Mouse (Mus musculus) CH12.LX (cell line): ENCODE results near the gene Rbbp8nl. TPM values are rescaled to one million over a fixed set of nuclear protein-coding genes. Genes with fewer than 3 reads are reported as not detected.
"Not testable (repeated sequence)": the region's sequence is repeated elsewhere in the genome, so short reads cannot be mapped to it uniquely, and the experiment has no call there.

Source experiments
- DNase-seq: peaks from one replicate; pipeline ENCODE4 v3.0.0-alpha.2; 2013; ENCODE audit errors: extremely low read depth
- H3K27ac ChIP-seq: 2 replicates; pipeline ENCODE4 v1.5.1; 2012; ENCODE audit warnings: low read depth, mild to moderate bottlenecking, control low read depth, moderate library complexity; ENCODE audit not compliant: insufficient read depth
- H3K27me3 ChIP-seq: replicated peaks from 2 replicates; pipeline ENCODE3; 2012; ENCODE audit warnings: inconsistent platforms
- H3K36me3 ChIP-seq, 2 experiments: replicated peaks in 1 of 2; 2 replicates each; pipeline versions ENCODE3 to v1.6.1; 2012; ENCODE audit warnings: inconsistent platforms in 1 of 2, low read length in 1 of 2, mild to moderate bottlenecking in 1 of 2, mixed read lengths in 1 of 2, moderate library complexity in 1 of 2; ENCODE audit not compliant: control insufficient read depth in 1 of 2, insufficient read depth in 1 of 2
- H3K4me1 ChIP-seq, 2 experiments: 2 replicates each; pipeline ENCODE4 v1.6.1; 2012; ENCODE audit warnings: inconsistent platforms in 1 of 2, moderate library complexity in 1 of 2; ENCODE audit not compliant: insufficient read depth in 2 of 2, control insufficient read depth in 1 of 2
- H3K4me2 ChIP-seq: 2 replicates; pipeline ENCODE4 v1.6.1; 2012; ENCODE audit warnings: low read depth, mild to moderate bottlenecking, control low read depth; ENCODE audit not compliant: poor library complexity, insufficient read depth, severe bottlenecking
- H3K4me3 ChIP-seq, 3 experiments: fragments of 150-350 bp in 1 of 3; sonication (generic) in 1 of 3; replicated peaks in 1 of 3; 2 replicates each; pipeline versions ENCODE3 to v1.5.1; 2011 to 2012; ENCODE audit warnings: low read depth in 2 of 3, low read length in 2 of 3, mild to moderate bottlenecking in 2 of 3, moderate library complexity in 2 of 3, control low read depth in 1 of 3, improper control_type of control experiment in 1 of 3, inconsistent platforms in 1 of 3, mixed read lengths in 1 of 3; ENCODE audit not compliant: poor library complexity in 1 of 3
- H3K79me2 ChIP-seq: replicated peaks from 2 replicates; pipeline ENCODE4 v1.6.1; 2012; ENCODE audit warnings: mild to moderate bottlenecking, moderate library complexity; ENCODE audit not compliant: control insufficient read depth, poor library complexity, insufficient read depth, severe bottlenecking; ENCODE audit errors: extremely low read depth
- H3K9ac ChIP-seq: 2 replicates; pipeline ENCODE4 v1.6.1; 2012; ENCODE audit warnings: low read depth, mild to moderate bottlenecking, control low read depth, moderate library complexity; ENCODE audit not compliant: insufficient read depth
- H3K9me3 ChIP-seq: replicated peaks from 2 replicates; pipeline ENCODE3; 2012; ENCODE audit warnings: low read length, inconsistent platforms, mixed read lengths
- ELF1 ChIP-seq: IDR thresholded peaks from 2 replicates; pipeline ENCODE4 v1.6.1; 2014; ENCODE audit warnings: low read depth, mild to moderate bottlenecking, inconsistent platforms, low read length, improper control_type of control experiment
- GABPA ChIP-seq: IDR thresholded peaks from 2 replicates; pipeline ENCODE4 v1.6.1; 2012; ENCODE audit warnings: low read depth, low read length, improper control_type of control experiment, inconsistent platforms; ENCODE audit not compliant: insufficient replicate concordance
- HCFC1 ChIP-seq: IDR thresholded peaks from 2 replicates; pipeline ENCODE4 v1.6.1; 2012; ENCODE audit warnings: low read depth, mild to moderate bottlenecking, inconsistent platforms, low read length, improper control_type of control experiment
- JUN ChIP-seq: IDR thresholded peaks from 2 replicates; pipeline ENCODE4 v1.6.1; 2011; ENCODE audit warnings: low read depth, mild to moderate bottlenecking, low read length, improper control_type of control experiment, moderate library complexity; ENCODE audit not compliant: insufficient read depth
- MAFK ChIP-seq: IDR thresholded peaks from 2 replicates; pipeline ENCODE4 v1.6.1; 2011; ENCODE audit warnings: low read length, improper control_type of control experiment; ENCODE audit not compliant: insufficient replicate concordance
- MAZ ChIP-seq: IDR thresholded peaks from 2 replicates; pipeline ENCODE4 v1.6.1; 2012; ENCODE audit warnings: low read depth, mild to moderate bottlenecking, inconsistent platforms, low read length, improper control_type of control experiment, moderate library complexity
- MEF2A ChIP-seq: IDR thresholded peaks from 2 replicates; pipeline ENCODE4 v1.6.1; 2014; ENCODE audit warnings: low read depth, mild to moderate bottlenecking, inconsistent platforms, low read length, improper control_type of control experiment, borderline replicate concordance
- MYC ChIP-seq: IDR thresholded peaks from 2 replicates; pipeline ENCODE4 v1.6.1; 2011; ENCODE audit warnings: low read depth, mild to moderate bottlenecking, improper control_type of control experiment, low read length
- NELFE ChIP-seq: IDR thresholded peaks from 2 replicates; pipeline ENCODE4 v1.6.1; 2011; ENCODE audit warnings: low read depth, low read length, improper control_type of control experiment
- POLR2A ChIP-seq: IDR thresholded peaks from 2 replicates; pipeline ENCODE4 v1.6.1; 2011; ENCODE audit warnings: low read depth, mild to moderate bottlenecking, improper control_type of control experiment, low read length
- POLR2AphosphoS2 ChIP-seq: IDR thresholded peaks from 2 replicates; pipeline ENCODE4 v1.6.1; 2011; ENCODE audit warnings: low read depth, low read length, improper control_type of control experiment
- RAD21 ChIP-seq: IDR thresholded peaks from 2 replicates; pipeline ENCODE4 v1.6.1; 2011; ENCODE audit warnings: low read depth, mild to moderate bottlenecking, low read length, improper control_type of control experiment, moderate library complexity
- RCOR1 ChIP-seq: conservative IDR thresholded peaks from 2 replicates; pipeline ENCODE4 v1.6.1; 2012; ENCODE audit warnings: low read depth, mild to moderate bottlenecking, inconsistent platforms, low read length, improper control_type of control experiment
- SIN3A ChIP-seq: IDR thresholded peaks from 2 replicates; pipeline ENCODE4 v1.6.1; 2012; ENCODE audit warnings: low read length, improper control_type of control experiment, inconsistent platforms
- SMC3 ChIP-seq: IDR thresholded peaks from 2 replicates; pipeline ENCODE4 v1.6.1; 2011; ENCODE audit warnings: low read depth, low read length, improper control_type of control experiment
- TBP ChIP-seq: conservative IDR thresholded peaks from 2 replicates; pipeline ENCODE4 v1.6.1; 2011; ENCODE audit warnings: low read depth, low read length, improper control_type of control experiment
- TCF12 ChIP-seq: IDR thresholded peaks from 2 replicates; pipeline ENCODE4 v1.6.1; 2014; ENCODE audit warnings: low read depth, mild to moderate bottlenecking, inconsistent platforms, low read length, improper control_type of control experiment
- UBTF ChIP-seq: IDR thresholded peaks from 2 replicates; pipeline ENCODE4 v1.6.1; 2012; ENCODE audit warnings: low read depth, mild to moderate bottlenecking, inconsistent platforms, low read length, improper control_type of control experiment, moderate library complexity
- ZC3H11A ChIP-seq: IDR thresholded peaks from 2 replicates; pipeline ENCODE4 v1.6.1; 2012; ENCODE audit warnings: low read depth, mild to moderate bottlenecking, inconsistent platforms, low read length, improper control_type of control experiment
- ZKSCAN1 ChIP-seq: IDR thresholded peaks from 2 replicates; pipeline ENCODE4 v1.6.1; 2012; ENCODE audit warnings: low read depth, inconsistent platforms, low read length, improper control_type of control experiment, borderline replicate concordance
- dilution Hi-C: fragments of 300-500 bp; cut with MboI; formaldehyde crosslinking; loops from 2 replicates; pipeline ENCODE4 v1.14.3; 2020; ENCODE audit warnings: low sequenced_read_pairs; ENCODE audit not compliant: extremely low pct_unique_long_range_greater_than_20kb, extremely low pct_ligation_motif_present
- in situ Hi-C: fragments of 300-500 bp; cut with MboI; formaldehyde crosslinking; loops from 3 replicates; pipeline ENCODE4 v1.14.3; 2019; ENCODE audit warnings: low sequenced_read_pairs, low pct_ligation_motif_present, low pct_unique_long_range_greater_than_20kb, mixed read lengths
- polyA plus RNA-seq: library from polyadenylated mRNA; unstranded; fragments of >175 nt; gene quantifications from 2 replicates; pipeline ENCODE4 v1.2.1, GENCODE M21; 2012; ENCODE audit warnings: low read depth; ENCODE audit not compliant: insufficient read length
- total RNA-seq, 2 experiments: library from RNA; depleted of rRNA; stranded (reverse); fragments of 300-350 nt in 1 of 2; fragments of >200 nt in 1 of 2; gene quantifications; 2 replicates each; pipeline ENCODE4 v1.2.3; 2012 to 2014

Rbbp8nl gene
- total and polyA plus RNA-seq, 3 experiments: not detected

- H3K9me3 ChIP-seq, H3K27me3 ChIP-seq, H3K9ac ChIP-seq, H3K27ac ChIP-seq, H3K4me3 ChIP-seq, DNase-seq, H3K4me2 ChIP-seq, dilution Hi-C loops: not testable (repeated sequence)
- TF ChIP-seq POLR2A: 0 out of 2 replicates have a peak, but pooled peaks have one; percentile 16
- in situ Hi-C loops: loop anchor here (10.0 kb wide), 1 partner anchor 344 kb away; no protein-coding TSS in a partner anchor
- Histone ChIP-seq H3K4me1 (peaks cover 0 to 24% of the 10 kb centered on the region in 2 experiments; a peak in 3 of 4 replicates), H3K79me2 (peaks cover 14% of the 10 kb centered on the region), H3K36me3 (peaks cover 56 to 69% of the 10 kb centered on the region in 2 experiments)
These were observed 30.7 kb downstream of the Rbbp8nl start for GRCm38 (mm10) chr2:180258951-180259484.

GRCm38 (mm10) chr2:180257963-180258865 is 31.5 kb downstream of the Rbbp8nl start:
- dilution Hi-C loops: no loop called here
- Histone ChIP-seq H3K9me3 (no peaks in the 10 kb centered on the region), H3K36me3 (peaks cover 50 to 61% of the 10 kb centered on the region in 2 experiments), H3K4me1 (peaks cover 0 to 24% of the 10 kb centered on the region in 2 experiments; a peak in 3 of 4 replicates), H3K9ac (peak overlapping the region; percentile 88), H3K79me2 (peaks cover 14% of the 10 kb centered on the region), H3K27ac (no peak overlapping the region), H3K4me2 (peak overlapping the region; percentile 72), H3K4me3 (peak overlapping the region; percentile 77 to 96 (median 91)), H3K27me3 (no peaks in the 10 kb centered on the region)
- DNase-seq: no peak
- 0 out of 2 replicates have a peak, but pooled peaks have one; percentile 2 for TF ChIP-seq MYC
- no peak for TF ChIP-seq HCFC1
- in situ Hi-C loops: loop anchor here (10.0 kb wide), 1 partner anchor 343 kb away; no protein-coding TSS in a partner anchor

GRCm38 (mm10) chr2:180257001-180257521 is 32.6 kb downstream of the Rbbp8nl start, which contains the start of gene Rps21:
Gene Rps21, plus strand, starts transcription at chr2:180257377.
- dilution Hi-C loops: no loop called here
- TF ChIP-seq MAFK: no peak
- TF ChIP-seq RAD21: no peak
- peak; percentile 96 for TF ChIP-seq HCFC1
- peak; percentile 50; the same call in 1 of the 2 replicates for TF ChIP-seq GABPA
- peak; percentile 51; the same call in 1 of the 2 replicates for TF ChIP-seq MEF2A
- peak; percentile 96 for TF ChIP-seq NELFE
- TF ChIP-seq POLR2AphosphoS2: peak; percentile 88
- TF ChIP-seq TBP: peak; percentile 98
- TF ChIP-seq ZKSCAN1: no peak
- TF ChIP-seq ZC3H11A: no peak
- TF ChIP-seq TCF12: peak; percentile 99
- TF ChIP-seq UBTF: no peak; the same call in 1 of the 2 replicates
- TF ChIP-seq SIN3A: peak; percentile 82; the same call in 1 of the 2 replicates
- no peak for TF ChIP-seq JUN
- no peak for TF ChIP-seq SMC3
- 0 out of 2 replicates have a peak, but pooled peaks have one; percentile 14 for TF ChIP-seq MAZ
- peak; percentile 76 for TF ChIP-seq RCOR1
- peak; percentile 84; the same call in 1 of the 2 replicates for TF ChIP-seq MYC
- peak; percentile 96 for TF ChIP-seq ELF1

More at GRCm38 (mm10) chr2:180257001-180257521, 32.6 kb downstream of the Rbbp8nl start, which contains the start of gene Rps21:
- in situ Hi-C loops: loop anchor here (10.0 kb wide), 1 partner anchor 342 kb away; no protein-coding TSS in a partner anchor
- Histone ChIP-seq H3K9ac (peak within 1 kb of the TSS; percentile 88), H3K4me2 (peak within 1 kb of the TSS; percentile 72), H3K36me3 (peaks cover 38 to 50% of the 10 kb centered on the region in 2 experiments), H3K9me3 (no peaks in the 10 kb centered on the region), H3K4me3 (peak within 1 kb of the TSS; percentile 77 to 96 (median 91)), H3K4me1 (peaks cover 0 to 24% of the 10 kb centered on the region in 2 experiments; a peak in 3 of 4 replicates), H3K27ac (peak within 1 kb of the TSS; percentile 29), H3K27me3 (no peaks in the 10 kb centered on the region), H3K79me2 (peaks cover 14% of the 10 kb centered on the region)
- DNase-seq: peak; percentile 100
